Mouse (Mus musculus) heart, embryonic 10.5 days (tissue): ENCODE measurements around the gene Oit3. TPM values are rescaled to one million over a fixed set of nuclear protein-coding genes. Genes with fewer than 3 reads are reported as not detected.

Experiments
- DNase-seq: peaks from one replicate; pipeline ENCODE4 v3.0.0-alpha.2; 2017; ENCODE audit warnings: low spot score
- H3K27ac ChIP-seq: fragments of 300-500 bp; sonication (generic); 2 replicates; pipeline ENCODE4 v1.5.1; 2016; ENCODE audit warnings: mild to moderate bottlenecking
- H3K27me3 ChIP-seq: fragments of 300-500 bp; sonication (generic); 2 replicates; pipeline ENCODE4 v1.6.1; 2016; ENCODE audit warnings: mild to moderate bottlenecking; ENCODE audit not compliant: poor library complexity, insufficient read depth, severe bottlenecking
- H3K36me3 ChIP-seq: fragments of 300-500 bp; sonication (generic); 2 replicates; pipeline ENCODE4 v1.6.1; 2016; ENCODE audit warnings: mild to moderate bottlenecking, moderate library complexity
- H3K4me1 ChIP-seq: fragments of 300-500 bp; sonication (generic); 2 replicates; pipeline ENCODE4 v1.6.1; 2016; ENCODE audit warnings: mild to moderate bottlenecking
- H3K4me3 ChIP-seq: fragments of 300-500 bp; sonication (generic); 2 replicates; pipeline ENCODE4 v1.5.1; 2016; ENCODE audit warnings: mild to moderate bottlenecking, moderate library complexity
- H3K9me3 ChIP-seq: fragments of 300-500 bp; sonication (generic); 2 replicates; pipeline ENCODE4 v1.6.1; 2016; ENCODE audit warnings: mild to moderate bottlenecking, moderate library complexity
- WGBS: fragments of 180-500 bp; shearing (Covaris S2); methylation state at CpG from one replicate; pipeline ENCODE4 v1.1.7; 2016; 5-methylcytosine and 5-hydroxymethylcytosine counted together
- polyA plus RNA-seq: library from polyadenylated mRNA; unstranded; fragments of >200 nt; fragmentation: Nextera tagmentation; extraction: Ambion mirVana; gene quantifications from 2 replicates; pipeline ENCODE4 v1.2.1, GENCODE M21; 2016

The Oit3 gene
- 2.2 and 14.2 TPM in 2 replicates for polyA plus RNA-seq

DNA sequence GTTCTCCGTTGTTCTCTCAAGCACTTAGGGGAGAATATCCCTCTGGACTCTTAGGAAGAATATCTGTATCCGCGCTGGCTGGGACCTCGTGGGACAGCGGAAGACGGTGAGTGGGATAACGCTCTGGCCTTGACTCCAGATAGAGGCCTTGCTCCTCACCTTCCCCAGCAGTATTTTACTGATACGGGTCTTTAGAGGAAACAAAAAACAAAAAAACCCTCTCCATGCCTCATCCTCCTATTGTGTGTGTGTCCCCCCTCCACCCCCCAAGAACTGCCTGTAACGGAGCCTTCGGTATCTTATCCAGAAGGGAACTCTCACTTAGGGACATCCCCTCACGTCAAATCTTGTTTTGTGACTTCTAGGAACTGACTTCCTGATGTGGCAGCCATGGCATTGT is at the start of gene Oit3:
TSS of gene Oit3 (minus strand) at position 44 of the 400 bp plus-strand sequence.
- Histone ChIP-seq H3K9me3 (no peaks in the 10 kb centered on the region), H3K36me3 (no peaks in the 10 kb centered on the region), H3K27me3 (no peaks in the 10 kb centered on the region), H3K27ac (peak within 1 kb of the TSS; percentile 38), H3K4me1 (peaks cover 56% of the 10 kb centered on the region), H3K4me3 (no peak within 1 kb of the TSS)
- 45% methylated on average over 11 of the region's 11 CpGs for WGBS
- no peak for DNase-seq

GRCm38 (mm10) chr10:59490920-59491319 is 49.3 kb upstream of the Oit3 start:
- Histone ChIP-seq H3K36me3 (peaks cover 35% of the 10 kb centered on the region), H3K9me3 (peaks cover 7% of the 10 kb centered on the region; the same call in 1 of the 2 replicates), H3K4me3 (no peak overlapping the region), H3K4me1 (peaks cover 9% of the 10 kb centered on the region; the same call in 1 of the 2 replicates), H3K27me3 (no peaks in the 10 kb centered on the region), H3K27ac (no peak overlapping the region)
- DNase-seq, result no peak
- 86% methylated on average over 8 of the region's 8 CpGs for WGBS

DNA sequence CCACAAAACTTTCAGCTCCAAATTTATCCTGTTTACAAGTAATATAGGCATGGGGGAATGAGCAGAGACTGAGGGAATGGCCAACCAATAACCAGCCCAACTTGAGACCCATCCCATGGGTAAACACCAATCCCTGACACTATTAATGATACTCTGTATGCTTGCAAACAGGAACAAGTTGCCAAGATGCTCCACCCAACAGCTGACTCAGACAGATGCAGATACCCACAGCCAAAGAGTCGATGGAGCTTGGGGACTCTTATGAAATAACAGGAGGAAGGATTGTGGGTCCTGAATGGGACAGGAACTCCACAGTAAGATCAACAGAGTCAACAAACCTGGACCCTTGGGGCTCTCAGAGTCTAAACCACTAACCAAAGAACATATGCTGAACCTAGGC is 47.8 kb upstream of the Oit3 start:
- H3K36me3 ChIP-seq, result peaks cover 35% of the 10 kb centered on the region
- WGBS, result 91% methylated on average over 1 of the region's 1 CpGs

DNA sequence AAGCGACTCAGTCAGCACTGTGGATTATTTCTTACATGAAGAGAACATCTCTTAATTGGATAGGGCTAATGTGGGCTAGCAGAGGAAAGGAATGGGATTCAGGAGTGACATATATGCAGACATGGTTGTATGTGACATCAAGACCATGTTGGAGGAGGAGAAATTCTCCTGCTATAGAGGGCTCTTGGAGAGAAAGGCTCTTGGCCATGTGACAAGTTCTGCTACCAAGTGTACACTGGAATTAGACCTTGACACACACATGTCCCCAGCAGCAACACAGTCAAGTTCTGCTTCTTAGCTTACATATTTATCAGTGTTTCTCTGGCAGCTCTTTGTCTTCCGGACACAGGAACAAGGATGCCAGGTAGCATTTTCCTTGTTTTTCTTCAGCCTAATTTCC is 45.8 kb upstream of the Oit3 start:
- Histone ChIP-seq H3K27me3 (no peaks in the 10 kb centered on the region), H3K9me3 (peaks cover 7% of the 10 kb centered on the region; the same call in 1 of the 2 replicates), H3K4me1 (no peaks in the 10 kb centered on the region), H3K4me3 (no peak overlapping the region), H3K27ac (no peak overlapping the region), H3K36me3 (peaks cover 35% of the 10 kb centered on the region)
- whole genome bisulfite sequencing, result 84% methylated on average over 2 of the region's 2 CpGs
- DNase-seq, result no peak

More for the DNA sequence above, 47.8 kb upstream of the Oit3 start:
- no peak overlapping the region for H3K4me3 ChIP-seq
- H3K4me1 ChIP-seq, result peaks cover 7% of the 10 kb centered on the region; the same call in 1 of the 2 replicates
- H3K27me3 ChIP-seq, result no peaks in the 10 kb centered on the region
- peaks cover 7% of the 10 kb centered on the region; the same call in 1 of the 2 replicates for H3K9me3 ChIP-seq
- H3K27ac ChIP-seq, result no peak overlapping the region
- DNase-seq, result no peak

GRCm38 (mm10) chr10:59484318-59484717 is 42.7 kb upstream of the Oit3 start:
- H3K4me1 ChIP-seq, result no peaks in the 10 kb centered on the region
- no peaks in the 10 kb centered on the region for H3K27me3 ChIP-seq
- no peak overlapping the region for H3K4me3 ChIP-seq
- peaks cover 19% of the 10 kb centered on the region for H3K36me3 ChIP-seq
- H3K27ac ChIP-seq, result no peak overlapping the region
- WGBS, result 88% methylated on average over 6 of the region's 6 CpGs
- no peaks in the 10 kb centered on the region for H3K9me3 ChIP-seq
- DNase-seq, result no peak

DNA sequence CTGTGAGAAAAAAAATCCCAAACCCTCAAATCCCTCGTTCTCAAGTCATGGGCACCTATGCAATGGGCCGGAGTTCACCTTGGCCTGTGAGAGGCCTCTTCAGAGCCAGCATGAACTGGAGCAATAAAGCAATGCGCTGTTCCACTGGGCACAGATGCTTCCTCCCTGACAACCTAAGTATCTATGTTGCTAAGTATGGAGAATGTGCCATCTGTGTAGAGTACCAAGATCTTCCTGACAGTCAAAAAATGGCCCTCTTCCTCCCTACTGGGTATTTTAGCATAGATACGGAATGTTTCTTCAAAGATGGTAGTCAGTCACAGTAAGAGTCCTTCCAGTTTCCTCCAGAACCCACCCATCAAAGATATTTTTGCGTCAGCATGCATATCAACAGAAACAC is 39.8 kb upstream of the Oit3 start:
- no peaks in the 10 kb centered on the region for H3K9me3 ChIP-seq
- H3K27ac ChIP-seq, result no peak overlapping the region
- H3K4me3 ChIP-seq, result no peak overlapping the region
- H3K27me3 ChIP-seq, result no peaks in the 10 kb centered on the region
- H3K4me1 ChIP-seq, result no peaks in the 10 kb centered on the region
- peaks cover 11% of the 10 kb centered on the region; the same call in 1 of the 2 replicates for H3K36me3 ChIP-seq
- 91% methylated on average over 5 of the region's 5 CpGs for WGBS
- DNase-seq, result no peak

- peak overlapping the region; percentile 44; the same call in 1 of the 2 replicates for H3K27ac ChIP-seq
- WGBS, result 59% methylated on average over 5 of the region's 5 CpGs
- no peak for DNase-seq
Observed at GRCm38 (mm10) chr10:59470451-59470850, 28.9 kb upstream of the Oit3 start.

GRCm38 (mm10) chr10:59467297-59467696 is 25.7 kb upstream of the Oit3 start:
- no peak for DNase-seq
- Histone ChIP-seq H3K4me3 (no peak overlapping the region), H3K27ac (0 out of 2 replicates have a peak overlapping the region, but pooled peaks have one; percentile 64), H3K9me3 (no peaks in the 10 kb centered on the region), H3K36me3 (no peaks in the 10 kb centered on the region), H3K27me3 (no peaks in the 10 kb centered on the region), H3K4me1 (peaks cover 28% of the 10 kb centered on the region)
- 67% methylated on average over 12 of the region's 12 CpGs for WGBS

More at GRCm38 (mm10) chr10:59470451-59470850, 28.9 kb upstream of the Oit3 start:
- H3K4me3 ChIP-seq, result no peak overlapping the region
- no peaks in the 10 kb centered on the region for H3K9me3 ChIP-seq
- no peaks in the 10 kb centered on the region for H3K27me3 ChIP-seq
- peaks cover 25% of the 10 kb centered on the region for H3K4me1 ChIP-seq
- H3K36me3 ChIP-seq, result no peaks in the 10 kb centered on the region

DNA sequence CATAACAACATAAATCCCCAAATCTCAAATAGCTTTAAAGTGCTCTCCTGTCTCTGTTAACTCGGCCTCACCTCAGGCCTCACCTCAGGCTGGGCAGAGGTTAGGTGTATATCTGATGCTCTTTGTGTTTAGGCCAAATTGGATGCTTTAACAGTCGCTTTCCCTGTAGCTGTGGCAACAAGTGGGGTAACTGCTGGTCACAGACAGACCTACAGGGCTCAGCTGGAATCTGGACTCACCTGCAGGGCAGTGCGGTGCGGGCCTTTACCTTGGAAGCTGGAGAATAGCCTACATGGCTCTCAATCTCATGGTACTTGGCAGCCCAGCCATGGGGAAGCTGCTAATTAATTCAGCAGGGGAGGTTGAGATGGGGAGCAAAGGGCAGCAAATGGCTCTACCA is 25.0 kb upstream of the Oit3 start:
- peaks cover 26% of the 10 kb centered on the region for H3K4me1 ChIP-seq
- no peak overlapping the region for H3K4me3 ChIP-seq
- H3K27ac ChIP-seq, result no peak overlapping the region
- 85% methylated on average over 4 of the region's 4 CpGs for WGBS
- DNase-seq, result no peak
- H3K36me3 ChIP-seq, result no peaks in the 10 kb centered on the region
- H3K9me3 ChIP-seq, result no peaks in the 10 kb centered on the region
- no peaks in the 10 kb centered on the region for H3K27me3 ChIP-seq

- WGBS, result 84% methylated on average over 3 of the region's 3 CpGs
- Histone ChIP-seq H3K27ac (no peak overlapping the region), H3K4me3 (no peak overlapping the region), H3K9me3 (no peaks in the 10 kb centered on the region), H3K4me1 (peaks cover 26% of the 10 kb centered on the region), H3K27me3 (no peaks in the 10 kb centered on the region), H3K36me3 (no peaks in the 10 kb centered on the region)
- no peak for DNase-seq
Observed at GRCm38 (mm10) chr10:59465546-59465945, 24.0 kb upstream of the Oit3 start.

DNA sequence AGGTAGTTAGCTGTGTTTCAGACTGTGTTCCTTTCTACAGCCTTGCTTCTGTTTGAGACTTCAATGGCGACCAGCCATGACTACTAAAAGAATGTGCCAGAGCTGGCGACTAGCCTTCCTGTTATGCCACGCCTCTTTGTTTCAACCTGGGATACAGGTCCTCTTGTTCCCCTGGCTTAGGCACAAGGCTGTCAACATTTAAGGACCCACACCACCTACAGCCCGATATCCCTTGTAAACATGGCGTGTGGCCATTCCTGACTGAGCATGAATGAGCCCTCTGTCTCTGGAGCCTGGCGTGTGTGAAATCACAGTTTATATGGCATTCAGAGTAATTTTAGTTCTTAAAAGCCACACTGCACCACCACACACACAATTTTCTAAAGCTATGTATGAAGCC is 20.7 kb upstream of the Oit3 start:
- WGBS, result 83% methylated on average over 6 of the region's 6 CpGs

GRCm38 (mm10) chr10:59459767-59460166 is 18.2 kb upstream of the Oit3 start:
- no peak for DNase-seq
- Histone ChIP-seq H3K36me3 (peaks cover 10% of the 10 kb centered on the region; the same call in 1 of the 2 replicates), H3K27me3 (no peaks in the 10 kb centered on the region), H3K4me1 (peaks cover 5% of the 10 kb centered on the region; the same call in 1 of the 2 replicates), H3K4me3 (no peak overlapping the region), H3K27ac (no peak overlapping the region), H3K9me3 (no peaks in the 10 kb centered on the region)
- 90% methylated on average over 12 of the region's 12 CpGs for WGBS

More for the DNA sequence above, 20.7 kb upstream of the Oit3 start:
- Histone ChIP-seq H3K4me1 (peaks cover 11% of the 10 kb centered on the region), H3K4me3 (no peak overlapping the region), H3K9me3 (no peaks in the 10 kb centered on the region), H3K36me3 (peaks cover 7% of the 10 kb centered on the region; the same call in 1 of the 2 replicates), H3K27ac (no peak overlapping the region), H3K27me3 (no peaks in the 10 kb centered on the region)
- DNase-seq, result no peak

DNA sequence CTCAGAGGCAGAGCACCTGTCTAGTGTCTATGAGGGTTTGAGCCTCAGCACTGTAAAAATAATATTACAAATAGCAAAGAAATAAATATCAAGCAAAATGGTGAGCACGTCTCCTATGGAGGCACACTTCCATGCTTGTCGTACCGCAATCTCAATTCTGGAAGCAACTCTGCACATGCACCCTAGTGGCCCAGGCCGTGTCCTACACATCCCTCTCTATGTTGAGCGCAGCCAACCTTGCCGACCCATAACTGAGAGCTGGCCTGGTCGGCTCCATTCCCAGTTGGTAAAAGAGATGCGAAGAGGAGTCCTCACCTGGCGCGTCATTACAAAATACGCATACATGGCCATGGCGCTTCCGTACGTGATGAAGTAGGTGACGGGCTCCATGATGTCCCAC is 13.1 kb upstream of the Oit3 start:
- H3K4me3 ChIP-seq, result no peak overlapping the region
- H3K9me3 ChIP-seq, result no peaks in the 10 kb centered on the region
- WGBS, result 92% methylated on average over 15 of the region's 15 CpGs
- peaks cover 15% of the 10 kb centered on the region; the same call in 1 of the 2 replicates for H3K36me3 ChIP-seq
- DNase-seq, result no peak
- H3K27me3 ChIP-seq, result no peaks in the 10 kb centered on the region
- peaks cover 3% of the 10 kb centered on the region; the same call in 1 of the 2 replicates for H3K4me1 ChIP-seq
- H3K27ac ChIP-seq, result no peak overlapping the region

DNA sequence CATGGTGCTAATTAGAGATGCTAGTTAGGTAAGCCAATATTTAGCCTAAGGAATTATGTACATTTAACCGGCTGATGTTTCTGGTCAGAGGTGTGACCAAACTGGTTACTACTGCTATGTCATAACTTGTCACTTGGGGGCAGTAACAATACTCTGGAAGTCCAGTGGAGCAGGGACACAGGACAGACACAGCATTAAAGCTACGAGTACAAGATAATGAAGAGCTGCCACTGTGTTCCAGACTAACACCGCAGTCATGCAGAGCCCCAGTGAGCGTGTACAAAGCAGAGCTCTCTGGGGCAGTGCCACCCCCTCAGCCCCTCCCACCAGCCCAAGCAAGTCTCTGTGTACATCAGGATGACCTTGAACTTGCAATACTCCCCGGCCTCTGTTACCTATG is 10.3 kb upstream of the Oit3 start:
- H3K27me3 ChIP-seq, result no peaks in the 10 kb centered on the region
- peaks cover 7% of the 10 kb centered on the region; the same call in 1 of the 2 replicates for H3K36me3 ChIP-seq
- H3K4me3 ChIP-seq, result no peak overlapping the region
- H3K4me1 ChIP-seq, result peaks cover 15% of the 10 kb centered on the region
- no peak for DNase-seq
- H3K27ac ChIP-seq, result no peak overlapping the region
- 41% methylated on average over 5 of the region's 5 CpGs for WGBS
- H3K9me3 ChIP-seq, result no peaks in the 10 kb centered on the region
